Mouse (Mus musculus): Measurements from ENCODE around the gene Inpp5b.

GRCm38 (mm10) chr4:124817803-124818202, 76.2 kb downstream of the Inpp5b start:
- TF ChIP-seq CTCF (conservative IDR thresholded peaks at IDR 0.05; ENCODE audit: insufficient read depth, insufficient read length, low read depth, low read length) (no peak), POLR2A (IDR thresholded peaks at IDR 0.05; ENCODE audit: low read depth, low read length) (no peak)

Data from kidney, adult 2 months (tissue).